Mouse (Mus musculus) layer of hippocampus, postnatal 25 days (tissue): Measurements from ENCODE around the gene Bahcc1. TPM values are rescaled to one million over a fixed set of nuclear protein-coding genes. Genes with fewer than 3 reads are reported as not detected.

ENCODE experiments used
- DNase-seq, 2 experiments: peaks; one replicate each; pipeline ENCODE4 v3.0.0; 2022; ENCODE audit warnings: mixed read lengths in 2 of 2, low spot score in 1 of 2; ENCODE audit errors: extremely low spot score in 1 of 2
- total RNA-seq, 2 experiments: library from RNA; stranded (reverse); gene quantifications; 2 replicates each; pipeline ENCODE4 v1.2.3; 2021

Bahcc1 gene
- total RNA-seq, 2 experiments from 2014 or later: 17.7 to 22.6 TPM

DNA sequence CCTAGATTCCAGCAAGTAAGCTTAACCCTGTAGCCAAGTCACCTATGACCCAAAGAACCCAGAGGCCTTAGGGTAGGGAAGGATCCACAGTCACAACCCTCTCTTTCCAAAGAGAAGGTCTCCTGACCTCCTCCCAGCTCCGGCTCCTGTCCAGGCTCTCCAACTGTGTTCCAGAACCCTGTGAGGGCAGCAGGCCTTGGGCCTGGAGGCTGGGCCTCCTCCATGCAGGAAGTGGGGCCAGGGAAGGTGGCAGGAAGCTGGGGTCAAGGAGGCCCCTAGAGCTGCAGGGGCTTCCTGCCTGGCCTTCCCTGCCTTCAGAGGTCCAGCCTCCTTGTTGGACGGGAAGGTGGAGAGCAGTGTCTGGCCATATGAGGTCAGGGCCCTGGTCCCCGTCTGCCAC, 48.5 kb downstream of the Bahcc1 start:
- no peak for DNase-seq

DNA sequence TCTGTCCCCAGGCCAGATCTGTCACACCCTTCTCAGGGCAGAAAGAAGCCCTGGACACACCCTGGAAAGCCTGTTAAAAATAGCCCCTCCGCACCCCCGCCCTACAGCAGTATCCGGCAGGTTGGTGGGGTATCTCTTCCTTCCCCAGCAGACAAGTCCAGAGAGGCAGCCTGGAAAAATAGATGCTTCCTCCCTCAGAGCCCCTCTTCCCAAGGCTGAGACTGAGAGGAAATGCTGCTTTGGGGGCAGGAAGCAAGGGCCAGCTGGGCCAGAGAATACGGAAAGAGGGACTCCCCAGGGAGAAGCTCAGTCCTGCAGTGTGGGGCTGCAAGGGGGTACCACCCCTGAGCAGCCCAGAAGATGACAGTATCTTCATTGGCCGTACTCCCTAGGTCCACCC, 50.8 kb downstream of the Bahcc1 start:
- no peak for DNase-seq

DNA sequence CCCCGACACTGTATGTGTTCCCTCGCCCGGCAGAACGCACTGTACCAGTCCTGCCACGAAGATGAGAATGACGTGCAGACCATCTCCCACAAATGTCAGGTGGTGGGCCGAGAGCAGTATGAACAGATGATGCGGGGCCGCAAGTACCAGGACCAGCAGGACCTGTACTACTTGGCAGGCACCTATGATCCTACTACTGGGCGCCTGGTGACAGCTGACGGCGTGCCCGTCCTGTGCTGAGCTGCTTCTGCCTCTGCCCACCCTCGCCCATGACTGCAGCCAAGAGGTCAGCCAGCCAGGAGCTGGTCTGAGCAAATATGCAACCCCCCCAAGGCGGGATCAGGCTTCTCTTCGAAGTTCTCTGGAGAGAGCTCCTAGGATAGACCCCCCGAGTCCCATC, 56.9 kb downstream of the Bahcc1 start:
- no peak for DNase-seq

DNA sequence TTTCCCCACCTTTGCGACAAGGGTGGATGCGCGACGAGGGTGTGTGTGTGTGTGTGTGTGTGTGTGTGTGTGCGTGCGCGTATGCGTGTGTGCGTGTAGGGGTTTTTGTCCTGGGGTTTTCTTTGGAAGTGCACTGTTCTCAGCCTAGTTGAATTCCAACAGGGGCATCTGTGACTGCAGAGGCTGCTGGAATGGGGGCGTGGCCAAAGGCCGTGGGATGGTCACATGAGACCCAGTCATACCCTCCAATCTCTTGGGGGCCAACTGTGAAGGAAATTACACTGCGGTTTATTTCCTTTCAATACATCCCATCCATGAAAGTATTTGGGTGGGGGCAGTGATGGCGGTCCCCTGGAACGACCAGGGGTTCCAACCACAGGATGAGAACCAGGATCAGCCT, 57.5 kb downstream of the Bahcc1 start:
- no peak for DNase-seq

DNA sequence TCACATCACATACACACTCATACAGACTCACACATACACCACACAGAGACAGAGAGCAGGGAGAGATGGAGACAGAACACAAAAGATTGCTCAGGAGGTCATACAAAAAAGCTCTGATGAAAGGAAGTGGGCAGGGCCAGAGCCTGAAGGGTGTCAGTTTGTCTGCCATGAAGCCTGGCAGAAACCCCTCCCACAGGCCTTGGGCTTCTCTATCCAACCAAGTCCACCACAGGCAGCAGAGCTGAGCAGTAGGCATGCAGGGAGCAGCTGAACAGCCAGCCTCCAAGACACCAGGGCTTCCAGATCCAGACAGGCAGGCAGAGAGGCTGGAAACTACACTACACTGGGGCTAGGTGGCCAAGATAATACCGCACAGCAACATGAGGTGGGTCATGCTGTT, 61.0 kb downstream of the Bahcc1 start:
- no peak for DNase-seq

DNA sequence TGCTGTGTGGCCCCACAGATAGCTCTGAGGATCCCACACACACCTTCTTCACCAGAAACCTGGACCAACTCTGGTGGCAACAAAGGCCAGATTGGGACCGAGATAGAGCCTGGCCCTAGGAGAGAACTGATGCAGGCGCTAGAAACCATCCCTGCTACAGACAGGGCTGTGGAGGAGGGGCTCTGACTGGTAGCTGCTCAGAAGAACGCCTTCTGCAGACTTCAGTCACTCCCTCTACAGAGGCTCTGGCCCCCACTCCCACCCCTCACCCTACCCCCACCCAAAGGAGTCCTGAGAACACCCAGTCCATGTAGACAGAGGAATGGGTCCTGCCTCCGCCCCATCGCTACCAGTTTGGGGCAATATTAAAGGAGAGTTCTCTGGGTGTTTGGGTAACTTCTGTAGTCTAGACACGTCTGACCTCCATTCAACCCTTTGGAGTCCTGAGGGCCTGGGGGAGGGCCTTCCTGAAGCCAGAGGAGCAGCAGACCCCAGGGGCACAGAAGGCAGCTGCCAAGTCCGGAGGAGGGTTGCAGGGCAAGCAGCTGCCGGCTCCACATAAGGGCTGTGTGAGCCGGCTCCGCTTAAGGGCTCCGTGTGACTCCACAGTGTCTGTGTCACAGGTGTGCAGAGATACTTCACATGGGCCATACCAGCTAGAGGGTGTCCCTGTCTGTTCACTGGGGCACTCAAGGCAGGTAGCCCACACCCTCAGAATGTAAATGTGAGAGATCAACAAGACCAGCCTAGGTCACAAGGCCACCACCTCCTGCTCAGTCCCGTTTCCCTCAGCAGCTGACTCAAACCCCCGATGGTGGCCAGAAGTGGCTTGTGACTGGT, 63.8 kb downstream of the Bahcc1 start:
- no peak for DNase-seq

DNA sequence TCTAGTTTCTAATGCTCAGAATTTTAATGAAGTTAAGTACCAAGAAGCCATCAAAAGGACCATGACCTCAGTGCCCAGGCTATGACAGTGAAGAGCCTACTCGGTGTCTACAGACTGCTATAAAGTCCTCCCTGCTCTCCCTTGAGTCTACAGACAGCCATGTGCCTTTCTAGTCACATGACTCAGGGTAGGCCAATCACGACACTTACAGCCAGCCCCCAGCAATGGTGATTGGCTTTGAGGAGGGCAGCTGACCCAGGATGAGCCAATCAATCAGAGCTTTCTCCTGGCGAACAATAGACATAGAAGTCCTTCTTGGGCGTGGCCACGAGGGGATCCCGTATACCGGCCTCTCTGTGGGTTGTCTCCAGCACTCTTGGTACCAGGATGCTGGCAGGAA, 65.0 kb downstream of the Bahcc1 start:
- no peak for DNase-seq

DNA sequence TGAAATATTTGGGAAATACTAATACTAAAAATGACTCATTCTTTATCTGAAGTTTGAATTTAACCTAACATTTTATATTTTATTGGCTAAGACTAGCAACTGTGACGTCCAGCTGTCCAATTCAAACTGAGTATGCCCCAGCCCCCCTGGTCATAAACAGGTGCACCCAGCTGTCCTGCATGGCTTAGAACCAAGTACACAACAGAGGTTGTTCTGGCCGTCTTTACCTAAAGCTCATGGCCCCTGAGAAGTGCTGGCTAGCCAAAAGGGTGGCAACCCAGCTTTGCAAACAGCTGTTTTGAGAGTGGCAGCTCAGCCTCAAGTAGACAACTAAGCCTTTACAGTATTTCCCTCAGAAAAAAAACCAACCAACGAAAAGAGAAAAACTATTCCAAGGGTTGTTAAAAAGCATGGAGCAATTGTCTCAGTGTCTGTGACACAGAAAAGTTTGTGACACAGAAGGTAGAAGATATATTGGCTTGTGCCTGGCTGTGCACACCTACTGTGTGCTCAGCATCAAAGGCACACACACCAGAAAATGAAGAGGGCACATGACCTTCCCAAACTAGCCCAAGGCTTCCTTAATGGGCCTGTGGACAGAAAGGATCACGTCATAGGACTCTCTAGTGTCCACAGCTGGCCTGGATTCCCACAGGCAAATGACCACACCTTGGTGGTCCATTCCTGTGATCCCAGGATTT, 65.8 kb downstream of the Bahcc1 start:
- DNase-seq: no peak

DNA sequence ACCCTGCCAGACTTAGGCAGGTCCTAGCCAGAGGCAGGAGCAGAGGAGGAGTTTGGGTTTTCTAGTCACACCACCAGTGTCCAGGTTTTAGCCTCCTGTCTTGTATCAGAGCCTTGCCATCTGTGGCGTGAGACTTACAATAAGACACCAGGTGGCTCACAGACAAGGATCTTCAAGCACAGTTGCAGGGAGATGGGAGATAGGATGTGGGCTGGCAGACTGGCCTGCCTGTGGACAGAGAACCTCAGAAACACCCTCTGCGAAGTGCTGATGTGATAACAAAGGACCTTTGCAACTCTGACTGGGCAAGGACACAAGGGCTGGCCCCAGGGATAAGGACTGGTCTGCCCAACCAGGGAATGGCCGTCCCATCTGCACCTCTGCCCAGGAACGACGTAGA, 66.7 kb downstream of the Bahcc1 start:
- DNase-seq: no peak

DNA sequence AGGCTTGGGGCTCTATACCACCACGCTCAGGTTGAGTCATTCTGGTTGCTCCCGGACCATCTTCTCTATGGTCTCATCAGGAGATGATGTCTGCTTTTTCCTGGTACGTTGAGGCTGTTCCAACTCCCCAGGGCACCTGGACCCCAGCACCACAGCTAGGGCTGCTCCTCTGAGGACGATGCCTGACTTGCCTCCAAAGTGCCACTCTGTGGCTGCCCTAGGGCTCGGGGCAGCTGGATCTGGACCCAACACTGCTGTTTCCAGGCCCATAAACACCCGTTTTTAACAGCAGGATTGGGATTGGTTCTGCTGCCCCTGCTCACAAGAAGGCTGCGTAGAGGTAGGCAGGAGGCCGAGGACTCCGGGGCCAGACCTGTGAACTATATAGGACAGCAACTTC, 70.4 kb downstream of the Bahcc1 start:
- no peak for DNase-seq

DNA sequence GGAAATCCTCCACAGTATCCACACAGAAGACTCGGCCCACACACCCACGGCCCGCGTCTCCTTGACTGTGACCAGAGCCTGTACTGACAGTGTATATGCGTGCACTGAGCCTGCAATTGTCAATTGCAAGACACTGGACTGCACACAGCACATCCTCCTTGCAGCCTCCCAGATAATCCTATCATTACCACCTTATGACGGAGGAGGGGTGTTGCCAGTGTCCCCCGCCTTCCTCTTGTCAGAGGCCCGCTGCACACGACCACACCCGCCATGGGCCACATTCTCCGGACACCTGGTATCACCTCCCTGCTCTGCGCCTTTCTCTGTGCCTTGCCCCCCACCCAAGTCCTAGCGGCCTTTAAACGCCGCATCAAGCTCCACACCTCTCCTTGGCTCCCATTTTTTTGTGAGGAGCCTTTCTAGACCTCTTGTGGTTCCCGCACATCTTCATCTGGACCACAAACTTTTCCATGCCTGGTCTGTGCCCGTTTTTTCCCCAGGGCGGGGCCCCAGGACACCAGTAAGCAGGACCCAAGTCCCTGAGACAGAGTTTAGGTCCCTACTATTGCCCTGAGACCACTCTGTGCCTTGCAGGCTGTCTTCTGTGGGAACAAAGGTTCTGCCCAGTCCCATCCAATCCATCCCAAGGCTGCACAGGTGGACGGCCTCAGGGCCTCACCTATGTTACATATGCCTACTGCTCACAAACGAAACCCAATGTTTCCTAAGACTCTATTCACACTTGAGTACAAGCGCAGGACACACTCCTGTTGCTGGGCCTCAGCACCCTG, 71.0 kb downstream of the Bahcc1 start:
- no peak for DNase-seq

DNA sequence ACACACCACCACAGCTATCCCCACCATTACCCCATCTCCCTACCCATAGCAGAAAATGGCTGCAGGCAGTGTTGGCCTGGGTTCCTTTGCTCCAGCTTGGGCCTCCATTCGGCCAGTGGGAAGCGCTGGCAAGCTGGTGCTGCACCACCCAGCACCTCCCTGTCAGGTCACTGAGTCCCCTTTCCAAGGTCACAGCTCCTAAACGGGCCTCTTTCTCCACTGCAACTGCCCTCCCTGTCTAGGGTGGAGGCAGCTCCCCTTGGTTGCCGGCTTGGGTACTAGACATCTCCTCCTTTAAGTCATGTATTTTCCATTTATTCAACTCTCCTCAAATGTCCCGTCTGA, 71.6 kb downstream of the Bahcc1 start:
- DNase-seq: no peak

DNA sequence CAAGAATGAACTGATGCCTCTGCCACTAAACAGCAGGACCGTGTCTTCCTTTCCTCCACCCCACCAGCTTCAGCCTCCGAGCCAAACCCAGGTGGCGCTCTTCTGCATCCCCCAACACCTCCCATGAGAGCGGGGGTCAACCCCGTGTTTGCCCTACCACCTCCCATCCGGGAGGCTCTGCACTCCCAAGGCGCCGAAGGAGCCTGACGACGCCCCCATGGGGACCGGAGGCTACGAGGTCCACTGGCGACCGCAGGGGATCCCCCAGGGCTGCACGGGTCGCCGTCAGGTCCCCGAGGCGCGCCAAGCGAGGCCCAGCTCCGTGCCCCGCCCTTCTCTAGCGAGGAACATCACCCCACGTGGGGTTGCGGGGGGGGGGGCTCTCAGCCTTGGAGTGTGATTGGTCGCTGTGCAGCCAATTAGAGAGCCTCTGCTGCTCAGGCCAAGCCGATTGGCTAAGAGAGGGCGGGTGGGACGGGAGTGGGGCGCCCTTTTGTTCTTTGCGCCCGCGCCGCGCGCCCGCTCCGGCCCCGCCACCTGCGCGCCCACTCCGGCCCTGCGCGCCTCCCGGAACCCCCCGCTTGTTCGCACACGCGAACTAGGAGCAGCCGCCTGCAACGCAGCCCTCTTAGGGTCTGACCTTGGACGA, 72.3 kb downstream of the Bahcc1 start:
- DNase-seq: peak; percentile 58 to 69

DNA sequence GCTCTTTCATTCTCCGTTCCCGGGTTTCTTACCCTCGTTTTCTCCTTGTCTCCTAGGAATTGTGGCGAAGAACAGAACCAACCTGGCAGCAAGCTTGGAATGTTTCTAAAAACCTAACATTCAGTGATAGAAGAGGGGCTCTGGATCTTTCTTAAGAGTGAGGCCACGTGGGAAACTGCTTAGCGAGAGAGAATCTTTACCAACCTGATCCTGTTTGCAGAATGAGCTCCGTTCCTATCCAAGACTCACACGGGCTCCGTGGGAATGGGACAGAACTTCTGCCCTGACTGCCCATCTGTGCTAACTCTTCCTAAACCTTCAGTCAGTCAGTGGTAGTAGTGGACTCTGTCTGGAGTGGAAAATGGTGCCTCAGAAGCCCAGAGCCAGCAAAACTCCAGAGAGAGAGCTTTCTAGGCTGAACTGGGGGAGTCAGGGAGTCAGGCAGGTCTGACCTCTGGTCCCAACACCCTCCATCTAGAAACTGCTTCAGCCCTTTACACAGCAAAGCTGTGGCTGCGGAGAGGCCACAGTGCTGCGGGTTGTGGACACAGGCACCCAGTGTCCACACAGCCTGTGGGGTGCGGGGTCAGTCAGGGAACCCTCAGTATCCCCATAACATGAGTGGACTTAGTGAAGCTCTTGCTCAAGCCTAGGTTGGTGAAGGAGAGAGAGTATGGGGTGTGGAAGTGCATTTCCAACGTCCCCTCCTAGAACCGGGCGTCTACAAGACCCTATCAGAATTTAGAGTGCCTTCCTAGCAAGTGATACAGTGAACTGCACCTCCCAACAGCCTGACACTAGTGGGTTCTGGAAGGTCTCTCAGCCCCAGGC, 73.0 kb downstream of the Bahcc1 start:
- no peak for DNase-seq

DNA sequence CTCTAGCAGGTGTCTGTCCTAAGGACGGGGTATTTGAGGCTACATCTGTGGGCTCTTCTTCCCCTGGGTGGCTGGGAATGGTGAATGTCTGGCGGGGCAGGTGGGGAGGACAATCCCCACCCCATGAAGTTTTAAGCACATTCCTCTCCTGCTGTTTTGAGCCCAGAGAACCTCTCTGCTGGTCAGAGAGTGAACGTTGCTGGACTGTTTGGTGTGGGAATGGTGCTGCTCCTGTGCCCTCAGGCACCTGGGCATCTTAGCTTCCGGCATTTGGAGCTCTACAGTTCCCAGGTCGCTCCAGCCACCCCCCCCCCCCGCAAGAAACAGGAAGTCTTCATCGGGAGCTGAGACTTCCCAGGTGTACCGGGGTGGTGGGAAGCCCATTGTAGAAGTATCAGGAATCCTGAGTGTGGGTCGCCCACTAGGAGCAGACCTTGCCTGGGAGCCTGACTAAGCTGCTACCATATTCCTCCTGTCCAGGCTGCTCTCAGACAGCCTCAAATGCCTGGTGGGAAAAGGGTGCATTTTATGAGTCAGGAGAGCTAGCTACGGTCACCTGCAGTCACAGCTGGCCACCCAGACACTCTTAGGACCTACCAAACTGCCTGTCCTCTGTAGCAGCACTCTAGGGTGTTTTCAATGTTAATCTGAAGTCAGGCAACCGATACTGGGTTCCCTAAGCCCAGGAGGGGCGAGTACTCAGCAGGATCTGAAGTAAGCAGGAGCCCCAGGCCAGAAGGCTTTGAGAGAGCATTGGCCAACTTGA, 73.8 kb downstream of the Bahcc1 start:
- DNase-seq: no peak

DNA sequence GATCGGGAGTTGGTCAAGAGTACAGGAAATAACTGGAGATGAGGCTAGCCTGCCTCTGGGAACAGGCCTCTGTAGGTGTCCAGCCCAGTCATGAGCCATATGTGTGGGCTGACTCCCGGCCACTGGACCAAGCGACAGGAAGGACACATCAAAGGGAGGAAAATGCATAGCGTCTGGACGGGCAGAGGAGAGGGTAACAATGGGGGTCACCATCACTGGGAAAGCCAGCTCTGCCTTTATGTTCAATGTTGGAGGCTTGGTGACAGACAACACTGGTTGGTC, 74.3 kb downstream of the Bahcc1 start:
- peak in 1 of 2 experiments; percentile 2 for DNase-seq

DNA sequence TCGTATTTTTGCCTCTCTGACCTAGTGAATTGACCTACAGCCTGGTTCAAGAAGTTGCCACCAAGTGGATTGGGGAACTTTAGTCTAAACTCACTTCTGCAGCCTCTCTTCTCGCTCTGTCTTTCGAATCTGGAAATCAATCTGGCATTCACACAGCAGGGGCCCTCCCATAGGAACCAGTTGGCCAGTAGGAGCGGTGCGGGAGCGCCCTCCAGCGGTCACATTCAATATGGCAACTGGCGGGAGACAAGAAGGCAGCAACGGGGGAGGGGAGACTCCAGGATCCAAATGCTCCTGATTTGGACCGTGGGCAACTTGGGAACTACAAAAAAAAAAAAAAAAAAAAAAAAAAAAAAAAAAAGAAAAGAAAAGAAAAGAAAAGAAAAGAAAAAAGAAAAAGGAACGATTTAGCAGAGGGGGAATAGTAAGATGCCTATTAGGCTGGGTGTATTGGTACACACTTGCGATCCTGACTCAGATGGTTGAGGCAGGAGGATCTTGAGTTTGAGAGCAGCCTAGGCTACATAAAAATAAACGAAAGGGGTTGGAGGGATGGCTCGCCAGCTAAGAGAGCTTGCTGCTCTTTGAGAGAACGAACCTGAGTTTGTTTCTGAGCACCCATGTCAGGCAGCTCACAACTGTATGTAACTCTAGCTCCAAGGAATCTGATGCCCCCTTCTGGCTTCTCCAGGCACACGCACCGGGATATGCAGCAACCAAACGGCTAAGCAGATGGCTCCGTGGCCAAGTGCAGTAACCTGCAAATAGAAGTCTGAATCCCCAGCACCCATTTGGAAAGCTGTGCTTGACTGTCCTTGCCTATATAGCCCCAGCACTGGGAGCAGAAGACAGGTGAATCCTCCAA, 75.1 kb downstream of the Bahcc1 start:
- DNase-seq: peak; percentile 99 to 100
